Comparison of ENCODE assay signal across 22 mouse cellular contexts in genomic region chr3:101230201-101230600, GRCm38 (mm10). TPM values are rescaled to one million over a fixed set of nuclear protein-coding genes. Genes with fewer than 3 reads are reported as not detected.
"Had no signal": no experiment of that assay in that cellular context is flagged by ENCODE, and none has a peak within 500 bp of the region (broad histone marks: within the 10 kb centered on the region; RNA-seq: fewer than 3 reads in every experiment).

No protein-coding gene starts in this region.

- ATAC-seq: lung, postnatal 0 days; midbrain, embryonic 13.5 days; midbrain, embryonic 15.5 days had no signal

- H3K27me3 ChIP-seq: lung, embryonic 15.5 days; megakaryocyte, embryonic 14.5 days; midbrain, embryonic 15.5 days; neural tube, embryonic 13.5 days; neural tube, embryonic 15.5 days had no signal

- H3K9ac ChIP-seq: lung, embryonic 15.5 days; midbrain, embryonic 13.5 days; midbrain, embryonic 15.5 days; neural tube, embryonic 13.5 days; neural tube, embryonic 15.5 days had no signal

- H3K9me3 ChIP-seq: lung, embryonic 15.5 days; megakaryocyte, embryonic 14.5 days; midbrain, embryonic 13.5 days; midbrain, embryonic 15.5 days; neural tube, embryonic 13.5 days; neural tube, embryonic 15.5 days had no signal

- H3K27ac ChIP-seq: lung, embryonic 15.5 days; macrophage; midbrain, embryonic 13.5 days; midbrain, embryonic 15.5 days; neural tube, embryonic 13.5 days; neural tube, embryonic 15.5 days had no signal

- DNase-seq: lung, adult 2 months; lung, postnatal 14 days; lung, postnatal 36 days; retina, postnatal 1 day; right cerebral cortex, adult 18-20 months; right cerebral cortex, postnatal 25 days; right cerebral cortex, postnatal 4 days; spleen, adult 18-20 months; thymus, adult 18-20 months; thymus, postnatal 14 days; thymus, postnatal 36 days had no signal

- H3K4me3 ChIP-seq: lung, embryonic 15.5 days; megakaryocyte, embryonic 14.5 days; midbrain, embryonic 13.5 days; midbrain, embryonic 15.5 days; neural tube, embryonic 13.5 days; neural tube, embryonic 15.5 days had no signal

- H3K4me2 ChIP-seq: lung, embryonic 15.5 days; midbrain, embryonic 11.5 days; midbrain, embryonic 13.5 days; midbrain, embryonic 15.5 days; neural tube, embryonic 13.5 days; neural tube, embryonic 15.5 days had no signal

- H3K4me1 ChIP-seq: lung, embryonic 15.5 days; megakaryocyte, embryonic 14.5 days had no signal

- H3K36me3 ChIP-seq: lung, embryonic 15.5 days; midbrain, embryonic 13.5 days; midbrain, embryonic 15.5 days; neural tube, embryonic 13.5 days; neural tube, embryonic 15.5 days had no signal

RNA-seq across cellular contexts. Expression of gene Cd2, which starts 57.5 kb away (rescaled TPM):
- polyA plus RNA-seq: midbrain, embryonic 11.5 days; midbrain, embryonic 15.5 days; neural tube, embryonic 11.5 days; neural tube, embryonic 15.5 days; stomach, embryonic 14.5 days had no signal
